Mouse (Mus musculus) olfactory bulb, adult 2 months (tissue): ENCODE data around the gene Morc1.

ENCODE experiments used
- CTCF ChIP-seq: fragments of 200-500 bp; IDR thresholded peaks from 2 replicates; pipeline ENCODE4 v1.5.1; 2012; ENCODE audit warnings: low read depth, mild to moderate bottlenecking, low read length, moderate library complexity; ENCODE audit not compliant: insufficient read depth
- POLR2A ChIP-seq: fragments of 200-500 bp; IDR thresholded peaks from 2 replicates; pipeline ENCODE4 v1.6.1; 2012; ENCODE audit warnings: mild to moderate bottlenecking, low read depth, low read length, moderate library complexity; ENCODE audit not compliant: insufficient read depth

- TF ChIP-seq CTCF (no peak), POLR2A (no peak)
Observed at GRCm38 (mm10) chr16:48435454-48435853, 4.4 kb downstream of the Morc1 start.
